Mouse (Mus musculus) cortical plate, adult 2 months (tissue): ENCODE measurements at regions not wholly inside any gene's neighbourhood (a gene's known extent, or its start where the extent isn't known, plus 50 kb on each side); places are given as distances from the start of the nearest gene placed in this dataset.

Experiments used
- CTCF ChIP-seq: fragments of 200-500 bp; IDR thresholded peaks from 2 replicates; pipeline ENCODE4 v1.5.1; 2011; ENCODE audit warnings: mild to moderate bottlenecking, control low read depth, low read length; ENCODE audit not compliant: insufficient read depth; ENCODE audit errors: extremely low read depth
- POLR2A ChIP-seq: fragments of 200-500 bp; IDR thresholded peaks from 2 replicates; pipeline ENCODE4 v1.6.1; 2011; ENCODE audit warnings: mild to moderate bottlenecking, low read length, control low read depth; ENCODE audit not compliant: insufficient read depth; ENCODE audit errors: extremely low read depth

GRCm38 (mm10) chr2:19785663-19786260 is 123.8 kb upstream of the Etl4 start:
- TF ChIP-seq POLR2A (no peak), CTCF (no peak)
